Mouse (Mus musculus) left cerebral cortex, postnatal 4 days (tissue): ENCODE measurements around the gene Dctn2. TPM values are rescaled to one million over a fixed set of nuclear protein-coding genes. Genes with fewer than 3 reads are reported as not detected.

Experiments
- DNase-seq: peaks from one replicate; pipeline ENCODE4 v3.0.0-alpha.2; 2022
- intact Hi-C: fragments of 180-260 bp; cut with DNase I; formaldehyde crosslinking; loops from one replicate; pipeline ENCODE4 v1.15.1; 2025
- total RNA-seq, 2 experiments: library from RNA; stranded (reverse); gene quantifications; 2 replicates each; pipeline ENCODE4 v1.2.3; 2021

The Dctn2 gene
- total RNA-seq, 2 experiments from 2014 or later = 298 to 302 TPM

GRCm38 (mm10) chr10:127262548-127263398, 3.4 kb upstream of the Dctn2 start, which contains the start of gene Kif5a:
Kif5a (minus strand) TSS chr10:127263348.
- peak; percentile 65 for DNase-seq
- intact Hi-C loops = no loop called here

DNA sequence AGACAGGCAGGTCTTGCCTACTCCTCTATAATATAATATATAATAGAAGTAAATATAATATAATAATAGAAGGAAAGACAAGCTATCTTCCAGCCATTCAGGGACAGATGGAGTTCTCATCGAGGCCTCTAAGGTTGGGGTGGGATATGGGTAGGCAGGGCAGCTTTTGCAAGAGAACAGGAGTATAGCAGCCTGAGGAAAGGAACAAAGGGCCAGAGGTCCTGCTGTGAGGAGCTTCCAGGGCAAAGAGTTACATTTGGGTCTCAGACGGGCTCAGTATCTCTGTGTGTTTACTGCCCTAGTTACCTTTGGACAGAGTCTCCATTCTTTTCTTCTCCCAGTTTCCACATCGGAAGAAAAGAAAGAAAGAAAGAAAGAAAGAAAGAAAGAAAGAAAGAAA, 2.5 kb upstream of the Dctn2 start:
- intact Hi-C loops = no loop called here
- no peak for DNase-seq

DNA sequence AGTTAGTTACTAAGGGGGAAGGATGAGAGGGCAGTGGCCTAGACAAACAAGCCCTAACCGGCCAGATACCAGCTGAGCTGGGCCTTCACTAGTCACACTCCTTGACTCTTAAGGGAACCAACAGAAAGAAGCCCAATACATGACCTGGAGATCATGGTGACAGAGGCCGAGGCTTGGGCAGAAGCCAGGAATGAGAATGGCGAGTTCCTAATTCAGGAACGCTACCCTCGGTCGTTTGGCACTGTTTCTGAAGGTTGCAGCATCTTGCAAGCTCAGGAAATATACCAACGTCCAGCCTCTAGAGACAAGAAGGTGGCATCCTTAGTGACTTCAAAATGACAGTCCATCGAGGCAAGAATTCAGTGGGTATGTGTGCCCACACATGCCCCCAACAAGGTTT, 1.8 kb upstream of the Dctn2 start:
- DNase-seq = no peak
- intact Hi-C loops = no loop called here

DNA sequence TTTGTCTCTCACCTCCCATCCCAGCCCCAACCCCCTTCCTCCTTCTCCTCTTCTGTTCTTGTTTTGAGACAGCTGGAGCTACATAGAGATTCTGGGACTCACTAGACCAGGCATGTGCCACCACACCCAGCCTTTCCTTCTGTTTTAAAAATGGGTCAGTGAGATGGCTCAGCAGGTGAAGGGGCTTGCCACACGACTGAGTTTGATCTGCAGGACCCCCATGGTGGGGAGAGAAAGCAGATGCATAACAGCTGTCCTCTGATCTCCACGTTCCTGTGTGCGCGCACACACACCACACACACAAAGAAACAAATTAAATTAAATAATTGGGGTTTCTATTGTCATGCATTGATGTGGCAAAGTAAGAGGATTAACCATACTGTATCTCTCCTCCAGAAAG, 1.2 kb upstream of the Dctn2 start:
- intact Hi-C loops = no loop called here
- DNase-seq = no peak

DNA sequence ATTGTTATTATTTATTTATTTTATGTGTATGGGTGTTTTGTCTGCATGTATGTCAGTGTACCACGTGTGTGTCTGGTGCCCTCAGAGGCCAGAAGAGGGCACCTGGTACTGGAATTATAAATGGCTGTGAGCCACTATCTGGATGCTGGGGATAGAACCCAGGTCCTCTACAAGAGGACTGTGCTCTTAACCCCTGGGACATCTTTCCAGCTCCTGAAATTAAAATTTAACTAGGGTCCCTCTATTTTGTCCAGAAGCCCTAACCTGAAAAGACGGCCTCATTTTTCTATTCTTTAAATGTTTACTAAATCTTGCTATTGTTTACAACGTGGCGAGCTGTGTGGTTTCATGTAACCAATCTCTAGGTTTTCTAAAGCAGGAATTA, 449 bp upstream of the Dctn2 start:
- no peak for DNase-seq
- intact Hi-C loops = no loop called here

- intact Hi-C loops = no loop called here
- no peak for DNase-seq
Observed at GRCm38 (mm10) chr10:127267318-127267717, 1.1 kb downstream of the Dctn2 start.

DNA sequence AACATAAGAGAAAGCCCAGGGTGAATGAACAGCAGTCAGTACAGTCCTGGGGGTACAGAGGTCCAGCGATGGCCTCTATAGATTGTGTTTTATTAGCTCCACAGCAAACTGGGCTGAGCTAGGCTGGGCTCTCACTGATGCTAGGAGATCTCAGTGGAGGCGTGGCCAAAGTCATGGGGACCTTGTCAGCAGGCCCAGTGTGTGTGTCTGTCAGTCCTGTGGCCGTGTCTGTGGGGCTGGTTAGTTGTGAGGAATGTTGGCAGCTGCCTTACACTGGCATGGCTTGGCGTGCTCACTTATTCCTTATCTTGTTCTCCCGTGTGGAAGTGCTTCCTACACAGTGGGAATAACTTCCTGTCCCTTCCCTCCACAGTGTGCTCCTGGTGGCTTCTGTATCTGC, 2.2 kb downstream of the Dctn2 start:
- DNase-seq = no peak
- intact Hi-C loops = no loop called here

DNA sequence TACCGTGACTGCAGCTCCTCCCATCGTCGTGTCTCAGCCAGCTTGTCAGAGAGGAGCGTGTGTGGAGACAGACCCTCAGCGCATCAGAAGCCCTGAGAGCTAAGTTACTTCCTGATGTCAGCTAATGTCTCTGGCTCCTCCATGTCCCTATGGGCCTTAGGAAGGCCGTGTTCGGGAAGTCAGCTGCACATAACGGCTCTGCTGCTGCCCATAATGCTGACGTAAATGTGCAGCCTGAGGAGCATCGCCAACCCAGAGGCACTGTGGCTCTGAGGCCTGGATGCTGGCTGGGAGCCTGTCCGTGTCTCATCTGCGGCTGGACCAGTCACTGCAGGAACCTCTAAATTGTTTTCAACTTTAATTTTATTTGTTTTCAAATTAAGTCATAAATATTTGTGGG, 2.9 kb downstream of the Dctn2 start:
- intact Hi-C loops = no loop called here
- DNase-seq = no peak

DNA sequence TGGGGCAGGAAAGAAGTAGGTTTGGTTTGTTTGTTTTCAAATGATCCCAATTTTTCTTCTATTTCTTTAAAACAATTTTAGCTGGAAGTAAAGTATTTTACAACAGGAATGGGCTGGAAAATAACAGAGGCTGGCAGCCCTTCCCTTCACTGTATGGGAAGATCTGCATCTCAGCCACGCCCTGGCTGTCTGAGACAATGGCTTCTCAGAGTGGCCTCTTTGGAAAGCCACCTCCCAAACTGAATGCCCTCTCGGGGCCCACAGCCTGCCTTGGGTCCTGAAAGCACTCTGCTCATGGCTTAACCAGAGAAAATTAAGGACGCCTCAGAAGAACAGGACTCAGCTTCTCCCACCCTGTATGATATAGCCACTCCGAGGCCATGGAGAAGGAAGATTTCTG, 3.7 kb downstream of the Dctn2 start:
- intact Hi-C loops = no loop called here
- DNase-seq = no peak

DNA sequence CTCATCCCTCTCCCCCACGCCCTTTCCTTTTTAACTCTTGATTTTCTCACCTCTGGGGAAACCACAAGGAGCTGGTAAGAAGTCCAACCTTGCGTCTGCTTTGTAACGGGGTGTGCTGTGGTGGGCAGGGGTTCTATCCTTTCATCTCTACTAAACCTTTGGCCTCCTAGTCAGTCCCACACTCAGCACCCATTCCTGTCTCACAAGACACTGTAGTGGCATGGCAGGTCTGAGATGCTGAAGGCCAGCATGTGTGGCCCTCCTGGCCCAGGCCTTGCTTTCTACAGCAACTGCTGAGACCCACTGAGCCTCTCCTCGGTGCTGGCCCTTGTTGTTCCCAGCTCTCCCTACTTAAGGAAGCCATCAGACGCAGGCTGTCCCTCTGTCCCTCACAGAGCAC, 6.2 kb downstream of the Dctn2 start:
- intact Hi-C loops = no loop called here
- no peak for DNase-seq

- DNase-seq = no peak
- intact Hi-C loops = no loop called here
Observed at GRCm38 (mm10) chr10:127274261-127275022, 8.3 kb downstream of the Dctn2 start.

GRCm38 (mm10) chr10:127279730-127280129, 13.6 kb downstream of the Dctn2 start:
- intact Hi-C loops = no loop called here
- no peak for DNase-seq

DNA sequence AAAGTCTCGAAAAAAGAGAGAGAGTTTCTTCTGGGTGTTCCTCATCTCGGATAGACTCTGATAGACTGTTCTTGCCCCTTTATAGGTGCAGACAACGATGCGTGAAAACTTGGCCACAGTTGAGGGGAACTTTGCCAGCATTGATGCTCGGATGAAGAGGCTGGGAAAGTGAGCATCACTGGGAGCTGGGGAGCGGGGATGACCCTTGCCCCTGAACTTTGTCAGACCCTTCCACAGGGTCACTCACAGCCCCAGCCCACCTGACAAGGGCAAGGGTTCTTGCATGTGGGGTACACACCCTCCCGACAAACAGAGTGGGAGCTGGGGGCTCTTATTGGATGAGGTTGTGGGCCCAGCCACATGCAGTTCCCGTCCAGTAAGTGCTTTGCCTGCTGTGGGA, 15.1 kb downstream of the Dctn2 start:
- DNase-seq = no peak
- intact Hi-C loops = no loop called here

DNA sequence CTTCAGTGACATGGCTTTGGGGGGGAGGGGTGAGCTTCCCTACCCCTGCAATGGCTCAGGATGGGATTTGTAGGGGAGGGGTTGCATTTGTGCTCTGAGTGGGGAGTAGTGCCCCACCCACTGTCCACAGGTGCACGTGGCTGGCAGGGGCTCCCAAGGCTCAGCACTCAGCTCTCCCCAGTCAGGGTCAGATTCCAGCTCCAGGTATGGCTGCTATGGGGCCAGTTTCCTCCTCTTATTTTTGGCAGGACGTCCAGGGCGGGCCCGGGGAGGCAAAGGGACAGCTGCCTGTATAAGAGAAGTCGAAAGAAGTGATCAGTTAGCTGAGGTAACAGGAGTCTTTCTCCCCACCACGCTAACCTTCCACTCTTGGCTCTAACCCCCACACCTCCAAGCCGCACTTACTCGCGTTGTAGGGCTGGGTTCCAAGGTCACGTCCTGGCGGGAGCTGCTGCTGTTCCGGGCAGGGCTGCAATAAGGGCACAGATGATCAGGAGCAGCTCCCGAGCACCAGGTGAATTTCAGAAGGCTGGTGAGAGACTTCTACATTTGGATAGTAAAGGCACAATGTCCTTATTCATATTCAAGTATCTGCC, 16.6 kb downstream of the Dctn2 start:
- DNase-seq = no peak
- intact Hi-C loops = no loop called here

DNA sequence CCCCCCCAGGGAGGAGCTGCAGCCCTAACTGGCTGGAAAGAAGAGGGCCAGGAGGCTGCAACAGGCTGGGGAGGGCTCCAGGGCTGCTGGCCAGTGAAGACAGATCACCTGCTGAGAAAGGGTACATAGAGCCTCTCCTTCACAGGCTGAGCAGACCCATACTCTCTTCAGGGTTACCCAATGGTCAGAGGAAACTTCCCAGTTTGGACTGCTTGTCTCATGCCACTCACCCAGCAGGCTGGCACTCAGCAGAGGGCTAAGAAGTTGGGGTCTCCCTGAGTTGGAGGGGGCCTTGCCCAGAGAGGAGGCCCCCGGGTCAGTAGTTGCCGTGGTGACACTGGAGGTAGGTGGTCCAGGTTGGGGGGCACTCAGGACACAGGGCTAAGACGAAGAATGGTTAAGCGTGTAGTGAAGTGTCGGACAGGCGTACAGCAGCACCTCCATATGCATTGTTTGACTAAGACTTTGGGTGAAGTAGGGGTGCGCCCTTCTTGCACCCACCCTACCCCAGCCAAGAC, 18.0 kb downstream of the Dctn2 start:
- intact Hi-C loops = no loop called here
- DNase-seq = no peak

DNA sequence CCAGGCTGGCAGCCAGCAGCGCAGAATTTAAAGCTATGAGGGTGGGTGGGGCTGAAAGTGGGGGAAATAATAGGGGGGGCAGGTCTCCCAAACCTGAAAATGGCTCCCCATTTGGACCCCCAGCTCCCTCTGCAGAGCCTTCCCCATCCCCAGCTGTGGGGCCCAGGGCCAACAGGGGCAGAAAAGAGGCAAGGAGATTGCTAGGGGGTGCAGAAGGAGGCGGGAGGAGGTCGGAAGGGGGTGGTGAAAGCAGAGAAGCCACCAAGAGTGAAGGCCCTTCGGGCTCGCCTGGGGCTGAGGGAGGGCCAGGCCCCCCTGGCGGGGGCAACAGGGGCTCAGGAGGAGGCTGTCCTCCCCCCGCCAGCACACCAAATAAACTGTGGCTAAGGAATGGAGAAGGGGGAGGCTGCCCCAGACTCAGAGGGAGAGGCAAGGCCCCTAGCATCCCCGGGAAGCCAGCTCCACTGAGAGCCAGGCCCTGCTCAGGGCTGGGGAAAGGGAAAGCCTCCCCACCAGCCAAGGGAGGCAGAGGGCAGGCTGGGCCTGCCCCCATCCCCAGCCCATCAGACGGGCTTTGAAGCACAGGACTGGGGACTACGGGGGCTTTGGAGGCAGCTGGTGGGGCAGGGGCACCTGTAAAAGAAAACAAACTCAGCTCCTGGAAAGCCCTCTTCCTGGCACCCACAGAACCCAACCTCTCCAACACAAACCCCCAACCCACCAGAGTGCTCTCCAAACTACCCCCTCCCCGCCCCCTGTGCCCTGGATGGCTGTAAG, 18.7 kb downstream of the Dctn2 start:
- DNase-seq = no peak
- intact Hi-C loops = no loop called here

DNA sequence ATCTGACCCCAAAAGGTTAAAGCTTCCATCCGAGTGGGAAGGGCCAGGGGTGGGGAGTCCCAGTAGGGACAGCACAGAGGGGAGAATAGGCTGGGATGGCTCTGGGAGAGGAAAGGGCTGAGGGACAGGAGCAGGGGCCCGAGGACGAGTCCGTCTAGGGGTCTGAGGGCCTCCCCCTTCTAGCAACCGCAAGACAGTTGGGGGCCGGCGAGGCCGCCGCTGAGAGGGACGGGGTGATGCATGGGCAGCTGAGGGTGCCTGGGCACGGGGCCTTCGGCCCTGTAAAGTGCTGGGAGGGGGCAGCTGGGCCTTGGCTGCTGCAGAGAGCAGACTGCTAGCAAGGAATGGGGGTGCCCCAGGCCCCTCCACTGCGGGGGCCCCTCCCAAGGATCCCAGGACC, 19.5 kb downstream of the Dctn2 start:
- intact Hi-C loops = no loop called here
- no peak for DNase-seq

DNA sequence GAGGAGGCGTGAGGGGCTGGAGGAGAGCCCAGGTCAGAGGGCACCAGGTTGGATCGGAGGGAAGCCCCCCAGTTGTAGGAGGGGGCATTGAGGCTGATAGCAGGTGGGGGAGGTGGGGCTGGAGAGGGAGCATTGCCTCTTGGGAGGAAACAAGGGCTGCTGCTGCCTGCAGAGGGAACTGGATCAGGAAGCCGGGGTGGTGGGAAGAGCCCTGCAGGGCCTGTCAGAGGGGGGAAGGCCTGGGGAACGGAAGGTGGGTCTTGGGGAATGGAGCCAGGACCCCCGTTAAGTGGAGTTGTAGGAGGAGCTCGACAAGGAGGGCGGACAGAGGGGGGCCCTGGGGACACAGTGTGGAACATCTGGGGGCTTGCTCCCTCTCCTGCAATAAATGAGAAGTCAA, 20.0 kb downstream of the Dctn2 start:
- intact Hi-C loops = no loop called here
- no peak for DNase-seq

DNA sequence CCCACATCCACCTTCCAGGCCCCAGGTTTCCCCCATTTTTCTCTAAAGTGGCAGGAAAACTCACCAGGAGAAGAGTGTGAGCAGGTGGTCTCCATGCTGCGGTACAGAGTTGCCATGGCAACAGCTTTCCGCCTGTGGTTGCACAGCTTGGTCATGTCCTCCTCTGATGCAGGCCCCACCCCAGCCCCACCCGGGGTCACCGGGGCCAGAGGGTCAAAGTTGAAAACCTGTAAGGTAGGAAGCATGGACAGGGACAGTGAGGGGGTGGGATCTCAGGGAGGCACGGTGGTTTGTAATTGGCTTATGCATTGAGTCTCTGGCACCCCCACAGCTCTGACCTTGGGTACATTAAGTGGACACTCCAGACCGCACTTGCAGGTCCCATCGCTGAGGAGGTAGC, 20.6 kb downstream of the Dctn2 start:
- intact Hi-C loops = no loop called here
- DNase-seq = no peak

- intact Hi-C loops = no loop called here
- DNase-seq = no peak
Observed at GRCm38 (mm10) chr10:127287271-127287935, 21.2 kb downstream of the Dctn2 start.
